Mouse (Mus musculus): ENCODE measurements around the gene Gm43951.

- no peak for TF ChIP-seq CTCF (IDR thresholded peaks at IDR 0.05; ENCODE audit: insufficient read depth, low read depth, low read length)
- no peak for TF ChIP-seq POLR2A (IDR thresholded peaks at IDR 0.05; ENCODE audit: insufficient read depth, low read depth, low read length)
These were observed 33.6 kb upstream of the Gm43951 start for GRCm38 (mm10) chr11:72240062-72240860.
